Mouse (Mus musculus) thymus, adult 2 months (tissue): ENCODE measurements around the gene Olfr1337. TPM values are rescaled to one million over a fixed set of nuclear protein-coding genes. Genes with fewer than 3 reads are reported as not detected.

Experiments
- DNase-seq: peaks from one replicate; pipeline ENCODE4 v3.0.0; 2021
- H3K27ac ChIP-seq: fragments of 200-500 bp; 2 replicates; pipeline ENCODE4 v1.5.1; 2012; ENCODE audit warnings: low read length, control low read depth; ENCODE audit not compliant: control insufficient read depth, insufficient read depth
- H3K27me3 ChIP-seq: fragments of 200-500 bp; 2 replicates; pipeline ENCODE4 v1.6.1; 2012; ENCODE audit warnings: mild to moderate bottlenecking, low read length, moderate library complexity, mixed read lengths; ENCODE audit not compliant: control insufficient read depth, insufficient read depth
- H3K36me3 ChIP-seq: fragments of 200-500 bp; 2 replicates; pipeline ENCODE4 v1.6.1; 2012; ENCODE audit warnings: mild to moderate bottlenecking, low read length, moderate library complexity; ENCODE audit not compliant: control insufficient read depth, insufficient read depth
- H3K4me1 ChIP-seq: fragments of 200-500 bp; replicated peaks from 2 replicates; pipeline ENCODE4 v1.6.1; 2012; ENCODE audit warnings: low read length; ENCODE audit not compliant: control insufficient read depth, insufficient read depth
- H3K4me3 ChIP-seq: fragments of 200-500 bp; 2 replicates; pipeline ENCODE4 v1.5.1; 2012; ENCODE audit warnings: mild to moderate bottlenecking, low read length, control low read depth, moderate library complexity; ENCODE audit not compliant: control insufficient read depth, insufficient read depth
- CTCF ChIP-seq: fragments of 200-500 bp; IDR thresholded peaks from 2 replicates; pipeline ENCODE4 v1.5.1; 2012; ENCODE audit warnings: mild to moderate bottlenecking, control low read depth, low read length, moderate library complexity, borderline replicate concordance; ENCODE audit not compliant: control insufficient read depth, poor library complexity, insufficient read depth; ENCODE audit errors: extremely low read depth
- POLR2A ChIP-seq: fragments of 200-500 bp; IDR thresholded peaks from 2 replicates; pipeline ENCODE4 v1.6.1; 2012; ENCODE audit warnings: mild to moderate bottlenecking, low read length, control low read depth, moderate library complexity; ENCODE audit not compliant: control insufficient read depth, poor library complexity, insufficient read depth; ENCODE audit errors: extremely low read depth
- WGBS: fragments of 180-500 bp; shearing (Covaris S2); methylation state at CpG from one replicate; pipeline ENCODE4 v1.1.7; 2018; 5-methylcytosine and 5-hydroxymethylcytosine counted together
- polyA plus RNA-seq: library from polyadenylated mRNA; depleted of rRNA; stranded (reverse); fragments of >200 nt; gene quantifications from 2 replicates; pipeline ENCODE4 v1.2.3, GENCODE M21; 2012; rRNA removed

The Olfr1337 gene
- polyA plus RNA-seq, 1 experiment: 0.11 TPM

- Histone ChIP-seq H3K27me3 (no peaks in the 10 kb centered on the region), H3K4me1 (no peaks in the 10 kb centered on the region)
- WGBS: 78% methylated on average over 3 of the region's 3 CpGs
These were observed 42.8 kb downstream of the Olfr1337 start for GRCm38 (mm10) chr4:118739574-118739973.

GRCm38 (mm10) chr4:118731875-118732274 is 50.5 kb downstream of the Olfr1337 start, which contains the start of gene Olfr1339:
Olfr1339 (plus strand) TSS chr4:118732175.
- Histone ChIP-seq H3K27me3 (no peaks in the 10 kb centered on the region), H3K4me3 (no peak within 1 kb of the TSS), H3K27ac (no peak within 1 kb of the TSS), H3K4me1 (no peaks in the 10 kb centered on the region), H3K36me3 (no peaks in the 10 kb centered on the region)
- DNase-seq: no peak
- 100% methylated on average over 1 of the region's 1 CpGs for WGBS
- TF ChIP-seq CTCF: no peak
- TF ChIP-seq POLR2A: no peak

More at GRCm38 (mm10) chr4:118739574-118739973, 42.8 kb downstream of the Olfr1337 start:
- no peak overlapping the region for H3K4me3 ChIP-seq
- no peak for DNase-seq
- no peak for TF ChIP-seq CTCF
- H3K36me3 ChIP-seq: no peaks in the 10 kb centered on the region
- H3K27ac ChIP-seq: no peak overlapping the region

Other genes starting within 250 kb of the Olfr1337 start
- gene Tmem125, start 238.5 kb downstream of the Olfr1337 start, polyA plus RNA-seq: 1.7 and 2.1 TPM in 2 replicates
- 0.05 TPM in 2 replicates for gene Cfap57, start 161.8 kb downstream of the Olfr1337 start, polyA plus RNA-seq
- 29.7 and 32.1 TPM in 2 replicates for gene Ebna1bp2, start 161.8 kb downstream of the Olfr1337 start, polyA plus RNA-seq
- not detected in 2 replicates for gene Olfr62, start 123.6 kb downstream of the Olfr1337 start, polyA plus RNA-seq
- gene Olfr1342, start 89.8 kb downstream of the Olfr1337 start, polyA plus RNA-seq: 0.13 TPM in 1 of 2 replicates, not detected in the other
- gene Olfr1341, start 79.1 kb downstream of the Olfr1337 start, polyA plus RNA-seq: 0.15 TPM in 1 of 2 replicates, not detected in the other
- not detected in 2 replicates for gene Olfr1340, start 62.4 kb downstream of the Olfr1337 start, polyA plus RNA-seq
- not detected in 2 replicates for gene Olfr1339, start 50.4 kb downstream of the Olfr1337 start, polyA plus RNA-seq
- not detected in 2 replicates for gene Olfr1338, start 23.8 kb downstream of the Olfr1337 start, polyA plus RNA-seq
- not detected in 2 replicates for gene Olfr1335, start 27.4 kb upstream of the Olfr1337 start, polyA plus RNA-seq
- gene Olfr1333, start 53.7 kb upstream of the Olfr1337 start, polyA plus RNA-seq: not detected in 2 replicates
- not detected in 2 replicates for gene Olfr1331, start 82.1 kb upstream of the Olfr1337 start, polyA plus RNA-seq
- gene Olfr1330, start 106.0 kb upstream of the Olfr1337 start, polyA plus RNA-seq: not detected in 2 replicates
- gene Olfr1329, start 134.9 kb upstream of the Olfr1337 start, polyA plus RNA-seq: not detected in 2 replicates
- not detected in 2 replicates for gene Olfr1328, start 156.0 kb upstream of the Olfr1337 start, polyA plus RNA-seq
- gene Lao1, start 179.0 kb upstream of the Olfr1337 start, polyA plus RNA-seq: 0.10 and 0.18 TPM in 2 replicates